In the genomic region with DNA sequence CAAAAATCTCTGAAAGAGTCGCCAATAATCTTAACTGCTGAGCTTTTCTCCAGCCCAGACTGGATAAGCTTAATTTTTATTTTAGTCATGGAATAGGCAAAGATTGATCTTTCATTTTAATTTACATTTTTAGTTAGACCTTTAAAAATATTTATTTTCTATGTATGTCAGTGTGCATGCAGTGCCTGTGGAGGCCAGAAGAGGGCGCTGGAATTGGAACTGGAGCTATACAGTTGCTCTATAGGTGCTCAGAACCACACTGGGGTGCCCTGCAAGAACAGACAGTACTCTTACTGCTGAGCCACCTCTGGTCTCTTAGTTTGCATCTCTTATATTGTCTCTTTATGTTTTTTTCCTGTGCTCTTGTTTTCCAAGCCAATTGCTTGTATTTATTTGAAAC, we compare ENCODE assay signal across 10 mouse cellular contexts. TPM values are rescaled to one million over a fixed set of nuclear protein-coding genes. Genes with fewer than 3 reads are reported as not detected.
A peak's percentile ranks its signal among the peaks of the same experiment; 100 is the strongest.
DNase-seq lines count a peak whose midpoint lies in the region; TF ChIP-seq lines count a peak whose summit lies in the region.
"Had no signal": no experiment of that assay in that cellular context is flagged by ENCODE, and none has a peak within 500 bp of the region (broad histone marks: within the 10 kb centered on the region; RNA-seq: fewer than 3 reads in every experiment).

No protein-coding gene starts in this region.

- no peak overlapping the region for H3K27ac ChIP-seq in left cerebral cortex, adult 2 months
- H3K27ac ChIP-seq: heart, embryonic 13.5 days; midbrain, embryonic 12.5 days had no signal

- peak; percentile 46 for DNase-seq in adrenal gland, postnatal 10 days
- DNase-seq in adrenal gland, adult 18-20 months (ENCODE audit: low spot score in 2 of 2), result no peak
- no peak for DNase-seq in left cerebral cortex, adult 2 months (ENCODE audit: extremely low spot score in 1 of 2, low spot score in 2 of 2)
- DNase-seq in left cerebral cortex, adult 9 months (ENCODE audit: low spot score in 2 of 2), result no peak
- peak; percentile 54 for DNase-seq in brain, adult 2 months (ENCODE audit: low read depth, low spot score)
- peak; percentile 61 for DNase-seq in lung, postnatal 36 days
- DNase-seq in yolk sac, embryonic 10.5 days (ENCODE audit: low spot score), result no peak
- DNase-seq in frontal cortex, postnatal 25 days (ENCODE audit: low spot score in 2 of 2), result no peak

- peak; percentile 65 for TF ChIP-seq CTCF in left cerebral cortex, adult 2 months (IDR thresholded peaks at IDR 0.05)

- intact Hi-C loops in left cerebral cortex, adult 2 months (cut with DNase I), result no loop called here

- H3K4me3 ChIP-seq in left cerebral cortex, adult 2 months, result no peak overlapping the region
- H3K4me3 ChIP-seq: heart, embryonic 13.5 days; midbrain, embryonic 12.5 days had no signal

RNA-seq across cellular contexts. Expression of a gene that starts 15.3 kb away (rescaled TPM):
- total RNA-seq in adrenal gland, postnatal 10 days (2021), result 1 to 10 TPM; 3.5 to 4.9 TPM
- total RNA-seq in adrenal gland, adult 18-20 months (2021), result 1 to 10 TPM; 5.1 to 5.5 TPM
- total RNA-seq in left cerebral cortex, adult 2 months (2021), result 1 to 10 TPM; 8.1 to 8.2 TPM

RNA-seq across cellular contexts. Expression of a gene that starts 21.3 kb away (rescaled TPM):
- not detected for total RNA-seq in adrenal gland, postnatal 10 days (2021)
- total RNA-seq in adrenal gland, adult 18-20 months (2021), result not detected
- not detected for total RNA-seq in left cerebral cortex, adult 2 months (2021)

RNA-seq across cellular contexts. Expression of a gene that starts 32.2 kb away (rescaled TPM):
- 10 to 100 TPM; 18.9 to 20.5 TPM for total RNA-seq in adrenal gland, postnatal 10 days (2021)
- 10 to 100 TPM; 24.5 to 25.7 TPM for total RNA-seq in adrenal gland, adult 18-20 months (2021)
- total RNA-seq in left cerebral cortex, adult 2 months (2021), result 10 to 100 TPM; 15.6 to 16.4 TPM

RNA-seq across cellular contexts. Expression of a gene that starts 32.4 kb away (rescaled TPM):
- total RNA-seq in adrenal gland, postnatal 10 days (2021), result 1,000 to 10,000 TPM; 1,198 to 1,276 TPM
- 100 to 1,000 TPM; 640 to 879 TPM for total RNA-seq in adrenal gland, adult 18-20 months (2021)
- 100 to 1,000 TPM; 682 to 687 TPM for total RNA-seq in left cerebral cortex, adult 2 months (2021)

RNA-seq across cellular contexts. Expression of a gene that starts 34.8 kb away (rescaled TPM):
- not detected for total RNA-seq in adrenal gland, postnatal 10 days (2021)
- not detected for total RNA-seq in adrenal gland, adult 18-20 months (2021)
- not detected for total RNA-seq in left cerebral cortex, adult 2 months (2021)

Comparison
In these comparisons a context has a peak if more than half of its experiments do, and no peak if none do; other contexts are left out.
1. DNase-seq: peak in adrenal gland, postnatal 10 days (single experiment), brain, adult 2 months (single experiment) and lung, postnatal 36 days (single experiment); none in adrenal gland, adult 18-20 months (0 of 2), left cerebral cortex, adult 2 months (0 of 2), left cerebral cortex, adult 9 months (0 of 2), yolk sac, embryonic 10.5 days (single experiment) and frontal cortex, postnatal 25 days (0 of 2).